Mouse (Mus musculus) ovary, postnatal 36 days (tissue): Measurements from ENCODE around the gene Cped1.

Experiments used
- DNase-seq: peaks from one replicate; pipeline ENCODE4 v3.0.0; 2022; ENCODE audit warnings: low spot score, mixed read lengths

Gene Cped1

DNA sequence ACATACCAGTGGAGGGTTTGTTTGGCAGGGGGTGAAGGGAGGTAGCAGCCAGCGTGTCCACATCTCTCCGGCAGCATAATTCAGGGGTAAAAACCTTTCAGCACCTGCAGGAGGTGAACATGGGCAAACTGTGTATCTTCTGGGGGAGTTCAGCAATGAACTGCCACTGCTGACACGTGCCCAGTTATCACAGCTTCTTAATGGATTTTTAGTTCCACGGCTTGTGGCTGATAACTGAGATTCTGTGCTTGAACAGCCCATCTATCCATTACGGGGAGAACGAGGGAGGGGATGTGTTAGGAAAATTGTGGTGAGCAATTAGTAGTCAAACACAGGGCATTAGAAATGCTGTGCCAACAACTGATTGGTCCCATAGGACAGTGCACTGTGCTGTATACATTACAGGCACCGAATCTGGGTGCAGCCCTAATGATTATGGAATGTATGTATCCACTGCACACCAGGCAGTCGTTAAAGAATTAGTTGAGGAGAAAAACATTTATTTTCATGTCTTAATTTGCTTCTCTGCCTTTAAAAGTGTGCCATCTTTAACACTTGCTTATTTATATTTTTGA lies 193.1 kb downstream of the Cped1 start:
- DNase-seq = no peak

GRCm38 (mm10) chr6:22180316-22180715 lies 194.6 kb downstream of the Cped1 start:
- peak; percentile 11 for DNase-seq

DNA sequence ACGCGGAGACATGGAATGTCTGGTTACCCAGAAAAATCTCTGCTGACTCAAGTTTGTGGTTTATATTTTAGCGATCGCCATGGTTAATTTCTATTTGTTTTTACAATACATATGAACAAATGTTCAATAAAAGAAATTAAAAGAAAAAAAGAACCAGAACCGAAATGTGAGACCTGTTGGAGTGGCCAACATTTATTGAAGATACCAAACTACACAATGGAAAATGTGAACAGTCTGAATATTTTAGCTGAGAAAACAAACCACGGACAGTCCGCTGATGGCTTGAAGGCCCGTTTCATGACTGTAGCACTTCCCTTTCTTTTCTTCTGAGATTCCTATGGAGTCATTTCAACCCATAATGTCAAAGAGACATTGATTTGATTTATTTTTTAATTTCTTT lies 201.3 kb downstream of the Cped1 start:
- DNase-seq = no peak

- DNase-seq = no peak
Measured at GRCm38 (mm10) chr6:22189346-22190335, 203.9 kb downstream of the Cped1 start.

DNA sequence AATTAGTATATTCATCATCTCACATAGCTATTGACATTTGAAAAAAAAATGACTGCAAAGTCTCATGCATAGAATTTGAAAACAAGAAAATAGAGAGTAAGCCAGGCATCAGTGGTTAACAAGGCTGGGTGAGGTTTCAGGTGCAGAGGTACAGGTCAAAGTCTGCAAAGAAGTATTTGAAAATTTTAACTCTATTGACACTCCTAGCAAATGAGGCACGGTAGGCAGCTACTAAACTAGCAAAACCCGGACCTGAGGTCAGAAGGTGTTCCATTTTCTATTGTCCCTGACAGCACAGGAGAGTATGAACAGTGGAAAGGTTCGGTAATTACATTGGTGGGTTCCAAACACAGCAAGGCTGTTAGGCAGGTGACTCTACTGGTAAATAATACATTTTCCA lies 212.9 kb downstream of the Cped1 start:
- DNase-seq = no peak

DNA sequence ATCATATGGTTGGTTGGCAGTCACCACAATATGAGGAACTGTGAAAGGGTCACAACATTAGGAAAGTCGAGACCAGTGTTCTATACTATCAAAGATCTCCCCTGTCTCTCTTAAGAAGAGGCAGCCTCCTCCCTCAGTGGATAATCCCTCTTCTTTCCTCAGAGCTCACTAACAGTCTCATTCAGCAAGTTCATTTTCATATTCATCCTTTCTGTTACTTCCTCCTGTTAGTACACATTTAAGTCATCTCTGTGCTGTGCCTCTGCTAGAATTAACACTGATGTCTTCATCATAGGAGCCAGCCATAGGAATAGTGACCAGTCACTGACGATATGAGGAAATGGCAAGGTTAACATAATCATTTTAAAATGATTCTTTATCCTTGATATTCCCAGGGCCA lies 213.8 kb downstream of the Cped1 start:
- DNase-seq = no peak

- no peak for DNase-seq
Measured at GRCm38 (mm10) chr6:22200133-22200532, 214.4 kb downstream of the Cped1 start.

GRCm38 (mm10) chr6:22201879-22202278 lies 216.2 kb downstream of the Cped1 start:
- no peak for DNase-seq

DNA sequence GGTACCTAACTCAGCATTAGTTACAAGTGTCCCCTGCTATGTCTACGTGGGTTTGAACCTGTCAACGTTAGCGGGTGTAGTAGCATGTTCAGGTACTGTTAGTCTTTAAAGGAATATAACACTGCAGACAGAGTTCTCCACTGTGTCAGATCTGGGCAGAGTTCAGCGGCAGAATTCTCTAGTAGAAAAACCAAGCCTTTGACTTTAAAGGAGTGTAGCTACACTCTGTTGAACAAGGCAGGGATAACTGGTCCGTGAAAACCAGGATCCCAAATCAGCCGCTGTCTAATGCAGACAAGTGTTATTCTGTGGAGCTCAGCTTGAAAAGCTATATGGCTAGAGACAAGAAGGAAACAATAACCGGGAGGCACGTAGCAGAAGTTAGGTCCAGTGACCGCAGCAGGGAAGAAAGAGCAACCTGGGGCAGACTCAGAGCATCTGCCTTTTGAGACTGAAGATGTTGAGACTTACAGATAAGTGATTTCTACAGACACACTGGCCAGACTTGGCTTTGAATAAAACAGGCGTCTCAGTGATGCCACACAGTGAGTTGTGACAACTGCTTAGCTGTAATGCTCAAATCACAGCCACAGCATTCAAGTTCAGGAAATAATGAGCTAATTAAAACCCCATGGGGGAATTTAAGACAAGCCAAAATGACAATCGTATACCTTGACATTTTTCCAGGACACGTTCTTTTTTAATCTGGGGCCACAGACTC lies 219.5 kb downstream of the Cped1 start:
- DNase-seq = no peak

DNA sequence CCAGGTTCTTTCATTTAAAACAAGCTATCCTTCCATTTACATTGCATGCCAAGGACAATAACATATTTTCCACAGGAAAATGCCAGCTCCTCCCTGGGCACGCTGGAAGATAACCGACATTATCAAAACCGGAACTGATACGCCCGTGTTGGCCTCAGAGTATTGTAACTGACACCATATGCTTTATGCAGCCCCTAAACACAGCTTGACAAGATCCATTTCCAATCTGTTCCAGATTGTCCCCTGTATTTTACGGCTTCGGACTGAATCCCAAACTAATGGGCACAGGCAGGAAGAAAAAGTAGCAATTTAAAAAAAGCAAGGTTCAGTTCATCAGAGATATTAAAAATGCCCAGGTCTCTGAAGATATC lies 220.0 kb downstream of the Cped1 start:
- DNase-seq = no peak

GRCm38 (mm10) chr6:22206179-22206578 lies 220.5 kb downstream of the Cped1 start:
- no peak for DNase-seq

DNA sequence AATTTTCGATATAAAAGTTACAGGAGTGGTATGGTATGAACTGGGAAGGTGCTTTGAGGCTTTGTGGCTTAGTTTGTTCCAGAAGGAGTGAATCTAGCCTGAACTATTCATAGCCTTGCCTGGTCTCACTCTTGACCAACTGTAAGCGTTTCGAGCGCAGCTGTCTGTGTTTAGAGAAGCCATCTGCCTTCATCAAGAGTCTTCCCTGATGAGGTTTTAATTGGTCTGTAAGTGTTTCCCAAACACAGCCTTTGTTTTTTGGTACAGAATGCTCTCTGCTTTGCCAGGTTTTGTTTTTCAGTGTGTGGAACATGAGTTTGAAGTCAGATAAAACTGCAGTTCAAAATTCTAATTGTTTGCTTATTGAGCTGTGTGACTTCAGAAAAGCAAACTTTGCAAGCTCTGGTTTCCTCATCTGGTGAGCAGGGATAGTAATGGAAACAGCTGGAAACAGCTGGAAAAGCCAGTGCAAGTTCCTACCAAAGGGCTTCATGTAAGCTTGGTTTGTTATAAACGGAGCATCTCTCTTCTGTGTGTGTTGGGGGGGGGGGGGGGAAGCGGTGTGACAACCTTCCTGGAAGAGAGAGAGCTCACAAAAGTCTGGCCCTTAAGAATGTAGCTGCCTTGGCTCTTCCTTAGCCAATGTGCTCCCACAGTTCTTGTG lies 221.0 kb downstream of the Cped1 start:
- DNase-seq = no peak

DNA sequence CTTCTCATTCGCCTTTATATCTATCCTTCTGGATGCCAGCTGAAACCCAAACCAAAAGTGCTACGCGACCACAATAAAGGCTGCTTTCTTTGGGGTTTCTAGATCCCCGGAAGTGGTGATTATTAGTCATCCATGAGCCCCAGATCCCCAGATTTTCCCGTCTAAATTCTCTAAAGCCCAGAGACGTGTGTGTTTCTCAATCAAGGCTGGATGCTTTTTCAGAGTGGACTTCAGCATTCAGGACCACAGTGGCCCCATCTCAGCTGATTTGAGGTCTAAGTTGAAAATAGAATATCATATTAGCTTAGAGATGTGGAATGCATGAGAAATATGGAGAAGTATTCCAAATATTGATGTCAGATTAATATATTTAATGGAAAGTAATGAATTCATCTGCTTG lies 226.4 kb downstream of the Cped1 start:
- DNase-seq = no peak

- DNase-seq = no peak
Measured at GRCm38 (mm10) chr6:22213187-22213586, 227.5 kb downstream of the Cped1 start.

DNA sequence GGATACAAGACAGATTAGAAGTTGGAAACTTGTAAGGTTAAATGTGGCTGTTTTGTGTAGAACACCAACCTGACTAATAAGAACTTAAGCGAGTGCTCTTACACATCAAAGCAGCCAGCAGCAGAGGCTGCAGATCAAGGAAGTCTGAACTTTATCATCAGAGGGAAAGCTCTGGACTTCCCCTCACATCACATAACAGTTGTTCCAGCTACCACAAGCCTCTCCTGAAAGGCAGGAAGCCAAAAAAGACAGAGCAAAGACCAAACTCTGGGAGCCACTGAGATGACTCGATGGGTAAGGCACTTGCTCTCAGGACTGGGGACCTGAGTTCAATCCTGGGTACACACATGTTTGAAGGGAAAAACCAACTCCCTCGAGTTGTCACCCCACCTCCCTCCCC lies 228.1 kb downstream of the Cped1 start:
- no peak for DNase-seq

- DNase-seq = no peak
Measured at GRCm38 (mm10) chr6:22214665-22215064, 228.9 kb downstream of the Cped1 start.

DNA sequence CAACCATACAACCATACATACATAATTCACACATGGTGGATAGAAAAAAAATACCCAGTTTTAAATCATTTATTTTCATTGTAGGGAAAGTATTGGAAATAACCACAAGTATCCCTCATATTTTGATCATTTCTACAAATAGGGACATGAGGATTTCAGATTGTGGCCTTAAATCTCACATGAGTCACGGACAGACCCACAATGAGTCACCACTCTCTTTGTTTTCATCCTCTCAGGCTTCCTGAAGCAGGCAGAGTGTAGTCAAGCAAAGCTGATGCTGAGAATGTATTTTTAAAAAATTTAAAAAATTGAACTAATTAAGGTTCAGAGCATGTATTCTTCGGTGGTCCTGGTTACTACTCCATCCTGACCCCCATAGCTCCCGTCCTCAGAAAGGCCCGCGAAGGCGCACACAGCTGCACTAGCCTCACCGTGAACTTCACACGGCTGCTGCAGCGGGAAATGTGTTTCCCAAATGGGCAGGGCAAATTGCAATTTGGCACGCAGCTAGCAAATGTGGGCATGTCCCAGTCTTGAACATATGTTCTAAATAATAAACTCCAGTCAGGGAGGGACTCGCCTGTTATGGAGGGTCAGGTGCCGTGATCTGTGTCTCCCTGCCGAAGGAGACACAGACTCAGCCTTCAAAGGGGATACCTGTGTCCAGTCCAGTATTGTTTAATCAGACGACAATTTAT lies 230.7 kb downstream of the Cped1 start:
- DNase-seq = no peak

DNA sequence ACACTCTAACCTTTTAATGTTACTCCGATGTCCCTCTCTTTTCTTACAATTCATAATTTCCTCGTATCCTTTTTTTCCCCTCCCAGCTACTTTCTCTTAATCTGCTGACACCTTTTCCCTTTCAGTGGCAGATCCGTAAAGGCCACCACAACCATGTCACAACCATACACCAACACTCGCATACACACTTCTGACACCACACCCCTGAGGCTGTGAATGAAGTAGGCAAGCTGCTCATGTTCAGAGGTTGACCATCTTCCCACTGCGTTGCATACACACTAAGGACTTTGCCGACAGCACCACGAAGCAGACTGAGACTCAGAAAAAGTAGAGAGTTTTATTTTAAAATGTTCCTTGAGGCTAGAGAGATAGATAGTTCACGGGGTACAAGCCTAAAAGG lies 235.4 kb downstream of the Cped1 start:
- DNase-seq = no peak

GRCm38 (mm10) chr6:22222087-22222486 lies 236.4 kb downstream of the Cped1 start:
- no peak for DNase-seq

DNA sequence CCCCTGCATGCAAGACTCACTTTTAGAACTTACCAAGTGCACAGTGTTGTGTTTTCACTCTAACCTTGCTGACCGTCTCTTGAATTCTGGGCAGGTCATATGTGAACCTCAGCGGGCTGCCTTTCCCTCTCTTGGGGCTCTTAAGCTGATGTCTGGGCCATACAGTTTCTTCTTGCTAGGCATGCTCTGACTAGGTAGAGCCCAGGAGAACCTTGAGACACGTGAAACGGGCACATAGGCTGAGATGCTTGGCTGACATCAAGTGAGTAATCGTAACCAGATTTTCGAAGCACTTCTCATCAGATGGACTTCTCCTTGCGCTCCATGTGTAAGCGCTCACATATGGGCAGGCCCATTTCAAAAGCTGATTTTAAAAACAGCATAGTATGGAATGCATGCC lies 237.2 kb downstream of the Cped1 start:
- DNase-seq = no peak

GRCm38 (mm10) chr6:22224351-22224750 lies 238.6 kb downstream of the Cped1 start:
- no peak for DNase-seq

GRCm38 (mm10) chr6:22231244-22231643 lies 245.5 kb downstream of the Cped1 start:
- DNase-seq = no peak
